Mouse (Mus musculus): ENCODE data around the gene Vac14. TPM values are rescaled to one million over a fixed set of nuclear protein-coding genes. Genes with fewer than 3 reads are reported as not detected.

Gene Vac14
- total RNA-seq, 2 experiments from 2014 or later = 29.9 to 30.0 TPM

GRCm38 (mm10) chr8:110714827-110715519 lies 96.6 kb downstream of the Vac14 start:
- no peak for DNase-seq (ENCODE audit: low spot score in 2 of 2)

GRCm38 (mm10) chr8:110716075-110716474 lies 97.7 kb downstream of the Vac14 start:
- no peak for DNase-seq (ENCODE audit: low spot score in 2 of 2)

GRCm38 (mm10) chr8:110717131-110717530 lies 98.7 kb downstream of the Vac14 start:
- no peak for DNase-seq (ENCODE audit: low spot score in 2 of 2)

- DNase-seq (ENCODE audit: low spot score in 2 of 2) = no peak
Observed at GRCm38 (mm10) chr8:110718209-110718968, 100.0 kb downstream of the Vac14 start.

- no peak for DNase-seq (ENCODE audit: low spot score in 2 of 2)
Observed at GRCm38 (mm10) chr8:110718969-110719670, 100.7 kb downstream of the Vac14 start.

- DNase-seq (ENCODE audit: low spot score in 2 of 2) = no peak
Observed at GRCm38 (mm10) chr8:110719898-110720653, 101.7 kb downstream of the Vac14 start.

- peak; percentile 67 to 73 for DNase-seq (ENCODE audit: low spot score in 2 of 2)
Observed at GRCm38 (mm10) chr8:110720685-110721598, 102.6 kb downstream of the Vac14 start, which contains the start of gene Mtss1l. Mtss1l (plus strand) TSS chr8:110721476.

- DNase-seq (ENCODE audit: low spot score in 2 of 2) = no peak
Observed at GRCm38 (mm10) chr8:110721606-110722413, 103.4 kb downstream of the Vac14 start.

GRCm38 (mm10) chr8:110722414-110723011 lies 104.1 kb downstream of the Vac14 start:
- no peak for DNase-seq (ENCODE audit: low spot score in 2 of 2)

- DNase-seq (ENCODE audit: low spot score in 2 of 2) = no peak
Observed at GRCm38 (mm10) chr8:110724493-110724892, 106.1 kb downstream of the Vac14 start.

- DNase-seq (ENCODE audit: low spot score in 2 of 2) = no peak
Observed at GRCm38 (mm10) chr8:110725084-110725838, 106.9 kb downstream of the Vac14 start.

GRCm38 (mm10) chr8:110726893-110727292 lies 108.5 kb downstream of the Vac14 start:
- no peak for DNase-seq (ENCODE audit: low spot score in 2 of 2)

- no peak for DNase-seq (ENCODE audit: low spot score in 2 of 2)
Observed at GRCm38 (mm10) chr8:110731346-110731859, 113.0 kb downstream of the Vac14 start.

- no peak for DNase-seq (ENCODE audit: low spot score in 2 of 2)
Observed at GRCm38 (mm10) chr8:110733036-110733435, 114.7 kb downstream of the Vac14 start.

GRCm38 (mm10) chr8:110738591-110739195 lies 120.3 kb downstream of the Vac14 start:
- no peak for DNase-seq (ENCODE audit: low spot score in 2 of 2)

- no peak for DNase-seq (ENCODE audit: low spot score in 2 of 2)
Observed at GRCm38 (mm10) chr8:110740629-110741175, 122.3 kb downstream of the Vac14 start.
